Mouse (Mus musculus): Measurements from ENCODE around the gene Eif1ad.

DNA sequence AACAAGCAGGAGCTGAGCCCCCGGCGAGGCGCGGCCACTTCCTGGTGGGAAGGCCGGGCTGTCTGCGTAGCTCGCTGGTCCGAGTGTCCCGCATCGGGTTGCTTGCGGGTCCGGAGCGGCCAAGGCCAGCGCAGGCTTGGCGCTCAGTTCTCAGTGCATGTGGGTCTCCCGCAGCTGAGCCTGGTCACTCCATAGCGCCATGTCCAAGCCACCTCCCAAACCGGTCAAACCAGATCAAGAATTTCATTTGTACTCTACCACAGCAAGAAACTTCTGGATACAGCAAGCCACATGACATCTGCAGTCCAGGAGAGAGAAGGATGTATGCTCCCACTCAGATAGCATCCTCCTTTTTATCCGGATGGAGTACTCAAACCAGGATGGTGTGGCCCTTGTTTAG lies 38.6 kb upstream of the Eif1ad start:
- TF ChIP-seq POLR2A (IDR thresholded peaks at IDR 0.05; ENCODE audit: extremely low read depth, insufficient read depth, low read length) = no peak
- no peak for TF ChIP-seq CTCF (IDR thresholded peaks at IDR 0.05; ENCODE audit: extremely low read depth, insufficient read depth, low read length)
